Mouse (Mus musculus): ENCODE measurements around the gene Meiob.

- no peak for TF ChIP-seq CTCF (IDR thresholded peaks at IDR 0.05; ENCODE audit: control insufficient read depth, insufficient read depth, insufficient replicate concordance, low read depth, low read length)
- TF ChIP-seq POLR2A (IDR thresholded peaks at IDR 0.05; ENCODE audit: control insufficient read depth, low read depth, low read length), result 0 out of 2 replicates have a peak, but pooled peaks have one; percentile 16
Measured at GRCm38 (mm10) chr17:24885356-24886133, 81.5 kb downstream of the Meiob start.
